Mouse (Mus musculus): ENCODE measurements around the gene Bcl2l13.
A peak's percentile ranks its signal among the peaks of the same experiment; 100 is the strongest.
"Not testable (repeated sequence)": the region's sequence is repeated elsewhere in the genome, so short reads cannot be mapped to it uniquely, and the experiment has no call there.

The Bcl2l13 gene

DNA sequence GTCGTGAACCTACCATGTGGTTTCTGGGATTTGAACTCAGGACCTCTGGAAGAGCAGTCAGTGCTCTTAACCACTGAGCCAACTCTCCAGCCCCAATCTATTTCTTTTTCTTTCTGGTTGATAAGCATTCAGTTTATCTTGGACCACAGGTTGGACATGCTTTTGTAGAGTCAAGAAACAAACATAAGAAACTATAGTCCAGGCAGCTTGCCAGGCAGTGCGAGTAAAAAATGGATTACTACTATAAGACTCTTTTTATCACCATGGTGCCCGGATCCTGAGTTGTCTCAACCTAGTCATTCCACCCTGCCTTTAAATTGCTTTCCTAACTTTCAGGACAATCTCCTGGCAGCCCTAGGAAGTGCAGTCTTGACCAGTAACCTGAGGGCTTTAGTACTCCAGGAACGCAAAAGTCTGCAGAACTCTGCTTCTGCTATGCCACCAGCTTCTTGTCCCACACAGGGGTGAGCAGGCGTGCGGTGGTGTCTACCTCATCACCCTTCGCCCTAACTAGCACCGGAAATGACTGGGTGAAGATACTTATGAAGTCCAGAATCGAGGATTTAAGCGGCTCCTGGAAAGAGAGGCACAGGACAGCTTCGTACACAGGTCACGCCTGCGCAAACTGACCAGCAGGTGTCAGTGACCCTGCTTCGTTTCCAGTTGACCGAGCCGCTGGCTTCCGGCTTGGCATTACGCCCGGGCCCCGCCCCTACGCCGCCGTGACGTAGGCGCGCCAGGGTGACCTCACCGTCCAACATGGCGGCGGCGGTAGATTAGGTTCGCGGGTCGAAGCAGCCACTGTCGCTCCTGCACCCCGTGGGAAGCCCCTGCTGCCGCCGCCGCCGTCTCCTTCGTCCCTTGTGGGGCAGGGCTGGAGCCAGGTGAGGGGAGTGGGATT is at the start of gene Bcl2l13:
Gene Bcl2l13, plus strand, starts transcription at position 739 of the 901 bp plus-strand sequence.
- DNase-seq (ENCODE audit: low read depth, low spot score), result peak; percentile 93

DNA sequence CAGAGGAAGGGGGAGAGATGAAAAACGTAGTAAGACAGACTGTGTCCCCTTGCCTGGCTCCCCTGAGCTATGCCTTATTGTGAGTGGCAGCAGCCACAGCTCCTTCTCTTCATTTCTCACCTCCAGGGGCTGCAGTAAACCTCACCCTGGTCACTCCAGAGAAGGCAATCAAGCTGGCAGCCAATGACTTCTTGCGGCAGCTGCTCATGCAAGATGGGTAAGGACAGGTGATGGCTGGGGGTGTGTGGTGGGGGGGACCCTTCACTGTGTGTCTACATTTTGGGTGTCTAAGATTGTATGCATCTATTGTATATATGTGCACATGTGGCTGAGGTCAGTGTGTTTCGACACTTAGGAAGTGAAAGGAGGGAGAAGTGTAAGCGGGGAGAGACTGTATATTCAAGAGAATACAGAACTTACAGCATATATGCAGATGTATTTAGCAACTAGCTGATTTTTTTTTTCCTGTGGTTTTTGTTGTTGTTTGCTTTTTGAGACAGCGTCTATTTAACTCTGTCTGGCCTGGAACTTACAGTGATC is 47.9 kb upstream of the Bcl2l13 start:
- no peak for DNase-seq (ENCODE audit: low read depth, low spot score)

DNA sequence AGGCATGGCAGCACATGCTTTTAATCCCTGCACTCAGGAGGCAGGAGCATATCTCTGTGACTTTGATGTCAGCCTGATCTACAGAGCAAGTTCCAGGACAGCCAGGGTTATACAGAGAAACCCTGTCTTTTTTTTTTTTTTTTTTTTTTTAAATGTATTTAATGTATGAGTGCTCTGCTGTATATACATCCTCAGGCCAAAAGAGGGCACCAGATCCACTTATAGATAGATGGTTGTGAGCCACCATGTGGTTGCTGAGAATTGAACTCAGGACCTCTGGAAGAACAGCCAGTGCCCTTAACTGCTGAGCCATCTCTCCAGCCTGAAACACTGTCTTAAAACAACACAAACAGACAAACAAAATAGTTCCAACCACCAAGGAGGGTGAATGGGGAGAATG is 47.1 kb upstream of the Bcl2l13 start:
- DNase-seq (ENCODE audit: low read depth, low spot score), result peak; percentile 55

DNA sequence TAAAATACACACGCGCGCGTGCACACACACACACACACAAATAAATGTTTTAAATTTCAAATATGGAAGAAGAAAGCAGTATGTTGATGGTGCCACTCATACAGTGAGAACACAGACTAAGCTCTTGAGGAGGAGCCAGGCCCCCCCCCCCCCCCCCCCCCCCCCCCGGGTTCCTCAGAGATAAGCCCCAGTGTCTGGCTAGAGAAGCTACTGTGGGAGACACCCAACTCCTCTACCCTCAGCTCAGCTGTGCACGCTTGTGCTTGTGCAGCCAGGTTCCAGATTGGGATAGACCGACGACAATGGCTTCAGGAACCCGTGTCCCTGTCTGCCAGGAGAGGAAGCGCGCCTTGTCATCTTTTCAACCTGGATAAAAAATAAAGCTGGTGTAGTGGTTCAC is 45.9 kb upstream of the Bcl2l13 start:
- peak; percentile 43 for DNase-seq (ENCODE audit: low read depth, low spot score)

DNA sequence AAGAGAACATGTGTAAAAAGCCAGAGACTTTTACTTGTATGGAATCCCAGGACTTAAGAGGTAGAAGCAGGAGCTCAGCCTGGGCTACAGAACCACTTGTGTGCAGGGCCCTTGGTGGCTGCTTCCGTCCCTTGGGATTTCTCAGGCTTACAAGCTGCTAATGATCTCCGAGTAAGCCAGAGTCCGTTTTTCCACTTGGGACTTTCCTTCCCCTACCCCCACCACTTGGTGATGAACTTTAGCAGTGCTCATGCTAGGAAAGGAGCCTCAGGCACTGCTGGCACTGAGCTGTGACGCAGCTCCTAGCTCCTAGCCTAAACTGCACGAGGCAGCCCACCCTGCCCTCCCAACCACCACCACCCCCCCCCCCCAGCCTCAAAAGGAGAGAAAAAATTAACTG is 45.3 kb upstream of the Bcl2l13 start:
- no peak for DNase-seq (ENCODE audit: low read depth, low spot score)

DNA sequence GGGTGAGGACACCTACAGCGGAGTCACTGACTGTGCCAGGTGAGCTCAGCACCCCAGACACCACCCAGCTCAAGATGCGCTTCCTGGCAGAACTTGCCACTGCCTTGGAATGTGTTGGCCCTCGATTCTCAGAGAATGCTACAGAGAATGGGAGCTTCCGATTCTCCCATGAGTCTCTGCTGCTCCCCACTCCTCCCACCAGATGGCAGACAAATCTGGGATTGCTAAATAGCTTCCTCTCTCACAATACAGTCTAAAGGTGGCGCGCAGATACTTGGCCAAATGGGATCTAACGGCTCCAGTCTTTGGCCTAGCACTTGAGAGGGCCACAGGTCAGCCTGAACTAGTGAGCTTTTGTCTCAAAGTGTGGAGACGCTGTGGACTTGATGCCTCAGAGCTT is 43.1 kb upstream of the Bcl2l13 start:
- peak; percentile 61 for DNase-seq (ENCODE audit: low read depth, low spot score)

DNA sequence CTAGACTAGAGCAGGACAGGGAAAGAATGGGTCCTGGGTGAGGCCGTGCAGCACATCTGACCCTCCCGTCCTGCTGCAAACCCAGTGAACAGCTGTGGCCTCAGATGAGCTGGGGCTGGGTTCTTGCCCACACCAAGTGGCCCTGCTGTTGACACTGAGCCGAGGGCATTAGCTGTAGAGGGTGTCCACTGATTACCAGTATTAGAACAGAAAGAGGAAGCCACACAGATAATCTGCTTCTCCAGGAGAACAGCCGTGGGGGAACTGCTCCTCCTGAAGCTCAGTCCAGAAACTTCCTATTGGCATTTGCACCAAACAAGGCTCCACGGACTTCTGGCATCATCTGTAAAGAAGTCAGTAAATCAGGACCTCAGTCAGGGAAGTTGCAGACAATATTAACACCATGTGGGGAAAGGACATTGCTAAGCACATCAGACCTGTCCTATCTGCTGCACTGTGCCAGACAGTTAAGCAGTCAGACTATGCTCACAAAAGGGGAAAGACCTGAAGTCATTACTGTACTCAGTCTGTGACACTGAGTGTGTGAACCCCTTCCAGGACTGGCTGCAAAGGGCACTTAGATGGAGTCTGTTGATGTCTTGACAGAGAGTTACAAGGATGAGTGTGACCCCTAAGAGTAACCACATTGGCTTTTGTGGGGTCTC is 40.5 kb upstream of the Bcl2l13 start:
- no peak for DNase-seq (ENCODE audit: low read depth, low spot score)

DNA sequence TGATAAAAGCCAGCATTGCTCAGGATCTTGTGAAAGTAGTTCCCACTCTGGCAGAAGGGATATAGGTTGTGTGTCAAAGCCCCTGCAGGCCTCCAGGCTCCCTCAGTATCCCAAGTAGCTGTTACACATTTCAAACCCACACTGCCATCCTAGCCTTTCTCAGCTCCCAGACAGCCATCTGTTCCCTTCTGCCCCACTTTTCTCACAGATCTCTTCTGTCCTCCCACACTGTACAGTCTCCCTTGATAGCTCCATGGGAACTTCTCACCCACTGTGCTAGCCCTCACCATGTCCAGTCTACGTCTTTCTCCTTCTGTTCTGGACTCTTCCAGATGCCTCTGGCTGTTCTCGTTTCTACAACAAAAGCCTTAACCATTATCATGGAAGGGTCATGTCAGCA is 39.9 kb upstream of the Bcl2l13 start:
- no peak for DNase-seq (ENCODE audit: low read depth, low spot score)

DNA sequence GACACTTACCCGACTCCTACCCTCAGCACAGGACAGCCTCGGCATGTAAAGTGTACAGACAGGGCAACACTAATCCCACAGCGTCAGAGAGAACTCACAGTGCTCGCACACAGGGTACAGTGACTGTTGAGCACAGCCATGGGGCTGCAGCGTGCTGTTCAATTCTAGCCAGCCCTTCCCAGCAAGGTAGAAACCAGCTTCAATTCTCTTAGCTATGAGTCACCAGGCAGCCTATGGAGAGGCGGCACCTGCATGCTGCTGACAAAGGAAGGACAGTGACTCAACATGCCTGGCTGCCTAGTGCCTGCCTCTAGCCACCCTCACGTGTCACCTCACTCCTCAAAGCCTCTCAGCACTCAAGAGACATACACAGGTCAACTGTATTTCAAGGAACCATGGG is 38.0 kb upstream of the Bcl2l13 start:
- DNase-seq (ENCODE audit: low read depth, low spot score), result no peak

DNA sequence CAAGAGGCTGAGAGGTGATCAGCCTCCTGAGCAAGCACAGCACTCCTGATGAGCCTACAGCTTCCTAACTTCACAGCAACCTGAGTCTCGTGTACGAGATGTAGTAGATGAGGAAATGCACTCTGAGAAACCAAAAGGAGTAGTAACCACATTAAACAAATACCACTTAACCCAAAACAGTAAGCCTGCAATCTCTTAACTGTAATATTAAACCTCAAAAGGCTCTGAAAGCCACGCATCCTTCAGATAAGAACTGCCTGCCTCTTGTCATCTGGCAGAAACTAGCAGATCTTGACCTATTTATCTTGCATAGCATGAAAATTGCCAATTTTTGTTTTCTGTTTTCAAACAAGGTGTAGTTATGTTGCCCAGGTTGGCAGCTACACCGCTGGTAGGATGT is 37.1 kb upstream of the Bcl2l13 start:
- DNase-seq (ENCODE audit: low read depth, low spot score), result no peak

DNA sequence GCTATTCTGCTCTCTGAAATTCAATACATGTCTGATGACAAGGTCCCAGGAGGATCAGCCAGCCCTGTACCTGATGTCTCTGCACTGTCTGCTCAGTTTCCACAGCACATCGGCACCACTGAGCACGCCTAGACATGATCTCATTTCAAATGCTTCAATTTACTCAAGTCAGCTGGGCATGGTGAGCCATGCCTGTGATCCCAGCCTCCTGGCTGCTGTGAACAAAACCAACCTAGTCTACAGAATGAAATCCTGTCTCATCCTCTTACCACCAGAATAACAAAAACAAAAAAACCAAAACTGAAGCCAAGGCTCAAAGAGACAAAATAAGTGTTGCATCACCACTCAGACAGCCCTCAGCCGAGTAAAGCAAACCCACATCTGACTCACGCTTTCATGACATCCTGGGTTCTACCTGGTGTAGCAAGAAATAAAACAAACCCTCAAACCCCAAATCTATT is 36.4 kb upstream of the Bcl2l13 start:
- no peak for DNase-seq (ENCODE audit: low read depth, low spot score)

DNA sequence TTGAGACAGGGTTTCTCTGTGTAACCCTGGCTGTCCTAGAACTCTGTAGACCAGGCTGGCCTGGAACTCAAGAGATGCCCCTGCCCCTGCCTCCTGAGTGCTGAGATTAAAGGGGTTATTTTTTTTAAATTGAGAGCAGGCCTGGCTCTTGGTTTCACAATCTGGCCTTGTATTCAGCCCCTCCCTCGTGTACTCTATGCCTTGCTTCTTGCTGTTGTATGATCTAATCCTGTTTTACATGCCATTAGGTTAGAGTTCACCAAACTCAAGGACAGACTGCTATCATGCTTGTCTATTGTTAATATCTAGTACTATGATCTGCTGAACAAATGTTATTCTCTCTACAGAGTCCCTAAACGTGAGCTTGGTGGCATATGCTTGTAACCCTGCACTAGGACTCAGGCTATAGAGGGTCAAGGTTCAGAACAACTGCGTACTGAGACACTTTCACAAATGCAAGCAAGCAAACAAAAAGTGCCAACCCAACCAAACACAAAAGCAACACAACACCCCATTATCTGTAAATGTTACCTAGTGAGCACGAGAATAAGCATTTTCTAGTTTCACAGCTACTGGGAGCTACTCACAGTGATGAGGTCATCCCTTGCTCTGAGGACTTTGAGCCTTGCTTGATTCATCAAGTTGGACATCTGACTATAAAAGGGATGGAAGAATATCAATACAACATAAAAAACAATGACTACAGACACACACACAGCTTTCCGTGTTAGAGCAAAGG is 28.8 kb upstream of the Bcl2l13 start:
- DNase-seq (ENCODE audit: low read depth, low spot score), result no peak

DNA sequence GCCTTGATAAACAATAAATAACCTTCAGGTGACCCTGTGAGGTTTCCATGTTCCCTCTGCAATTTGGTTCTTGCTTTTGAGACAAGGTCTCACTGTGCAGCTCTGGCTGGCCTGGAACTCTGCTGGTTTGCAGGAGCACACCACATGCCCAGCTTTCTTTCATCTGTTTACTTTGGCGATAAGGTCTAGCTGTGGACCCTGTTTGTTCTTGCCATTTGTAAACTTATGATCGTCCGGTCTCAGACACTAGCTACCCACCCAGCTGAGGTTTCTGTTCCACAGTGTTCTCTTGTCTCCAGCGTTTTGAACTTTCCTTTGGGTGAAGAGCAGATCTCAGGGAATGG is 28.3 kb upstream of the Bcl2l13 start:
- no peak for DNase-seq (ENCODE audit: low read depth, low spot score)

DNA sequence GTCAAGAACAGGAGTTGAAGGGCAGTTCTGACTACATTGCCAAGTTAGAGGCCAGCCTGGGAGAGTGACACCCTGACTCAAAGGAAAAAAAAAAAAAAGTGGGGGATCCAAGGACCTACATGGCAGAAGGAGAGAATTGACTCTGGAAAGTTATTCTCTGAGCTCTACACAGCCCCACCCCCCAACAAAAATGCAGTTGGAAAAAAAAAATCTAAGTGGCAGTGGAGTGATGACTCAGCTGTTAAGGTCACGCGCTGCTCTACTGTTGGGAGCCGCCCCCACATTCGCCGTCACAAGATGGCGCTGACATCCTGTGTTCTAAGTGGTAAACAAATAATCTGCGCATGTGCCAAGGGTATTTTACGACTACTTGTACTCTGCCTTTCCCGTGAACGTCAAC is 24.0 kb upstream of the Bcl2l13 start:
- not testable (repeated sequence) for DNase-seq (ENCODE audit: low read depth, low spot score)

DNA sequence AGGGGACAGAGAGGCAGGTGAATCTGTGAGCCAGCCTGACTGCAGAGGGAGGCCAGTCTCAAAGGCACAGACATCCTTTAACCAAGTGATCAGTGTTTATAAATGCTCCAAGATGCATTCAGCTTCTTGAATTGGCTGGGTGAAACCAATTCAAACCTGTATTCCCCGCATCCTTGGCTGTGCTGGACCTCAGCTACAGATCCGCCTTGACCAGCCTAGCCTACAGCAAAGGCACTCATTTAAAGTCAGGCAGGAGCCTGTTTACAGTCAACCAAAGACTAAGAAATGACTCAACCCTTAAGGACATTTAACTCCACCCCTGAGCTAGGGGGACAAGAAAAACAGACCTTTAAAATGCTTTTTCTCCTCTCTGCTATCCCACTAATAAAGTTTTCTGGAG is 16.7 kb upstream of the Bcl2l13 start:
- peak; percentile 22 for DNase-seq (ENCODE audit: low read depth, low spot score)

DNA sequence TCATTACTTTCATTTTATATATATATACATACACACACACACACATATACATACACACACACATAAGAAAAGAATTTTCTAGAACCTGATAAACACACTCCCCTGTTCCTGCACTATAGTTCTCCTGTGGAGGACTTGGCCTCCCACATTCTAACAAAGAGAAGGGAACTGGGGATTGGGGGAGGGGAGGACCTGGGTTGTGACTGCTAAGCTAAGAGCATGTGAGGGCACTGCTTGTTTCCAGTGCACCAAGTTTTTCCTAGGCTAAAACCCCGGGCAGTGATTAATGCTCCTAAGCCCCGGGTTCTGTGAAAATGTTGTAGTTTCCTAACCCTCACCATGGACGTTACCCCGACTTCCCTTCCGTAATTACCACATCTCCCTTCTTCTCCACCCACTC is 15.9 kb upstream of the Bcl2l13 start:
- no peak for DNase-seq (ENCODE audit: low read depth, low spot score)

DNA sequence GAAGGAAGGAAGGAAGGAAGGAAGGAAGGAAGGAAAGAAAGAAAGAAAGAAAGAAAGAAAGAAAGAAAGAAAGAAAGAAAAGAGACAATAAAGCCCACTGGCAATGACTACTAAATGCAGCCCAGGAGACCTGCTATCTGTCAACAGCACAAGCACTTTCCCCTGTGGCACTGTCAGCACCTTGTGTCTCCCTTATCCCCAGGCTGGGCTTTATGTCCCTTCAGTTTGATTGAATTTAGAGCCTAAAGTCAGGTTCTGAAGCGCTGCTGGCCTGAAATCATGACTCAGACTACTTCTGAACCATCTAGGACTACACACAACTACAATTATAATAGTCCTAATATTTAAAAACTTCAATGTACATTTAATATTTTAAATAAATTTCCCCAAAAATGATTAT is 15.1 kb upstream of the Bcl2l13 start:
- no peak for DNase-seq (ENCODE audit: low read depth, low spot score)

DNA sequence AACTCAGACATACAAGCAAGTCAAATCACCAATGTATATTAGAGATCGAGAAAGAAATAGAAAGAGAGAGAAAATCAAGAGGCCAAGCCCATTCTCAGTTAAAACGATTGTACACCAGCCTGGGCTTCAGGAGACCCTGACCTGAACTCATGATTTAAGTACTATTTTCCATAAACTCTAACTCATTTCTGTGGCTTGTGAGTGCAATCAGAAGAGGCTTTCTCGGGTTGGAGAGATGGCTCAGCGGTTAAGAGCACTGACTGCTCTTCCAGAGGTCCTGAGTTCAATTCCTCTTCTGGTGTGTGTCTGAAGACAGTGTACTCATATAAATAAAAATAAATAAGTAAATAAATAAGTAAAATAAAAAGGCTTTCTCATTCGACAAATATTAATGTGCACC is 14.3 kb upstream of the Bcl2l13 start:
- no peak for DNase-seq (ENCODE audit: low read depth, low spot score)

DNA sequence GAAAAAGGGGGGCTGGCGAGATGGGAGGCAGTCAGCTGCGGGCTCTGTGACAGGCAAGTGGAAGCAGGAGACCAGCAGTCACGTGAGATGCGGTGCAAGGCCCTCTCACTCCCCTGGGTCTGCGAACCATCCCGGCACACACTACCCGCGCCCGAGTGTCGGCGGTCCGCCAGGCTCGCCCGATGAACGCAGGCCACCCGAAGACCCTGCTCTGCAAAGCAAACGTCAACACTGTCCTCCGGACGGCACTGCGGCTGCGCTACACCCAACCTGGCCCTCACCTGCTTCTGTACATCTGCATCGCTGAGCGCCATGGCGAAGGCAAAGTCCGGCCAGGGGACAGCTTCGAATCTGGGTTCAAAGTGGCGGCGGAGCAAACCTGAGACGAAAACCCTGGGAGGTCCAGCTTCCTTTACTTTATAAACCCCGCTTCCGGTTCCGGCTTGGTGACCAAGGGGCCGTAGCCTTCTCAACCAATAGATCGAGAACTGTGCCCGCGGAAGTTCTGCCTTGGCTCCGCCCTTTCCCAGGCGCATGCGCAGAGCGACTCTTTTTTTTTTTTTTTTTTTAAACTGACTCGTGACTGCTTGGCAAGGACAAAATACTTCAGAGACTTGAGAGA is 13.6 kb upstream of the Bcl2l13 start, which contains the start of gene Atp6v1e1:
Gene Atp6v1e1, minus strand, starts transcription at position 487 of the 622 bp plus-strand sequence.
- DNase-seq (ENCODE audit: low read depth, low spot score), result peak; percentile 98

DNA sequence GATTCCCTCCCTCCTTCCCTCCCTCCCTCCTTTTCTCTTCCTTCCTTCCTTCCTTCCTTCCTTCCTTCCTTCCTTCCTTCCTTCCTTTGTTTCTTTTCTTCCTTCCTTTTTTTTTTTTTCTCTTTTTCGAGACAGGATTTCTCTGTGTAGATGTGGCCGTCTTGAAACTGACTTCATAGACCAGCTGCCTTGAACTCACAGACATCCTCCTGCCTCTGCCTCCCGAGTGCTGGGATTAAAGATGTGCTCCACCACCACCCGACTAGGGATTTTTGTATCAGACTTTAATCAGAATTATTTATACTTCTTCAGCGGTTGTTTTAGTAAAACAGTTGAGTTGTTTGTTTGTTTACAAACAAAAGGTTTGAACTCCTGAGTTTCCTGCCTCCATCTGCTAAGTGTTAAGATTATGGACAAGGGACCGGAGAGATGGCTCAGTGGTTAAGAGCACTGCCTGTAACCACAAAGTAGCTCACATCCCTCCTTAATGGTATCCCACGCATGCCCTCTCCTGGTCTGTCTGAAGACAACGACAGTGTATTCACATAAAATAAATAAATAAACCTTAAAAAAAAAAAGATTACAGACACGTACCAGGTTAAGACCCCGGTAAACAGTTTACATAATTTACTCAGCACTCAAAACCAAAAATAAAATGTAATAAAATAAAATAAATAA is 12.9 kb upstream of the Bcl2l13 start:
- peak; percentile 46 for DNase-seq (ENCODE audit: low read depth, low spot score)

DNA sequence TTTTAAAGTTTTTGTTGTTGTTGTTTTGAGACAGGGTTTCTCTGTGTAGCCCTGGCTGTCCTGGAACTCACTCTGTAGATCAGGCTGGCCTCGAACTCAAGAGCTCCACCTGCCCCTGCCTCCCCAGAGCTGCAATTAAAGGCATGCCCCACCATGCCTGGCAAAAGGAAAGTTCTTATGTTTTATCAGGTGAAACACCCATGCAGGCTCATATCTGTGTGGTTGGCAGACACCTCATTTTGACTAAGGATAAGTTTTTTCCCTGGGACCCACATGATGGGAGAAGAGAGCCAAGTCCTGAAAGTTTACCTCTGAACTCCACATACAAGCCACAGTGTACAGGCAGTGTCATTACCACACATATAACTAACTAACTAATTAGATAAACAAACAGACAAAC is 6.0 kb upstream of the Bcl2l13 start:
- DNase-seq (ENCODE audit: low read depth, low spot score), result no peak

Measured in ZHBTc4 (cell line).